Mouse (Mus musculus) thymus, postnatal 14 days (tissue): ENCODE results near the gene Syf2.

Source experiments
- DNase-seq: peaks from one replicate; pipeline ENCODE4 v3.0.0; 2021

Syf2 gene

DNA sequence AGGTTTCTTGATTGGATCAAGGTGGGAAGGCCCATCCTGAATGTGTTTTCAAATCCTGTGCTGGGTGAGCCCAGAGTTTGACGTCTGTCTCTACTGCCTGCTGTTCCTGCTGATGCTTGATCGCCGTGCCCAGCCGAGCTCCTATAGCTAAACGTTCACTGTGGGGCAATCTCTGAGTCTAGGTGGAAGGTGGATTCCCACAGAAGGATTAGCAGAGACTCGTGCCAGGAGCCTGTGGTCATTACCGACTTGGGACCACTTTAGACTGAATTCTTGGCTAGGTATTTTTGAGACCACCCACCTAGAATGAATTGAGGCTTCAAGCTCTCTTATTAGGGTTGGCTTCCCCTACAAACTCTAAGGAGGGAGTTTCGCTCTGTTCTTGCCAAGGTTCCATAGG is 48.2 kb downstream of the Syf2 start:
- DNase-seq: no peak

DNA sequence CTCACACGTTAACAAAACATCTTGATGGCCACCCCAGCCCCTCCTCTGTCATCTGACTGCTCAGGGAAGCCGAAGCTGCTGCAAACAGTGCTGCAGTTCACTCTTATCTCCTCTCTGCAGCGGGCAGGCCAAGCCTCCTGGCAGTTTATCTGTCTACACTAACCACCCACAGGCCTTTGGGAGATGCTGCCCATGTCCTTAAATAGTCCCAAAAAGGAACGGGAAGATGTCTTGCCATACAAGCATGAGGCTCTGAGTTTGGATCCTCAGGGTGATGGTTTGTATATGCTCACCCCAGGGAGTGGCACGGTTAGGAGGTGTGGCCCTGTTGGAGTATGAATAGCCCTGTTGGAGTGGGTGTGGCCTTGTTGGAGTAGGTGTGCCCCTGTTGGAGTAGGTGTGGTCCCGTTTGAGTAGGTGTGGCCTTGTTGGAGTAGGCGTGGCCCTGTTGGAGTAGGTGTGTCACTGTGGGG is 51.3 kb downstream of the Syf2 start:
- no peak for DNase-seq

DNA sequence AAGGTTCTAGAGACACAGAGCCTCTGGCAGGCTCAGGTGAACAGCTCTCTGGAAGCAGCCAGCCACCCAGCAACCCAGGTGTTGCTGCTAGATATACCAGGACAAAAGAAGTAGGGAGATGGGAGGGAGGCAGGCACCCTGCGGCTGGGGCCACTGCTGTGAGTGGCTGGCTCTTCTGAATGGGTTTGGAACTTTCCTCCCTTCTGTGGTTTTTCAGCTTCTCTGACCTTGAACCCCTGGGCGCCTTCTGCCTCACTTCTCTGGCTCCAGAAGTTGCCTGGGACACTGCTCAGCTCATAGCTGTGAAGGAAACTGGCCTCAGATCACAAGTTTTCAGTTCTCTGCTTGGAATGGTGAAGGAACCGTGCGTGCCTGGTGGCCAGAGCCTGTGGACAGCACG is 52.4 kb downstream of the Syf2 start:
- DNase-seq: no peak

- peak; percentile 36 for DNase-seq
Measured at GRCm38 (mm10) chr4:134984555-134984954, 53.9 kb downstream of the Syf2 start.

DNA sequence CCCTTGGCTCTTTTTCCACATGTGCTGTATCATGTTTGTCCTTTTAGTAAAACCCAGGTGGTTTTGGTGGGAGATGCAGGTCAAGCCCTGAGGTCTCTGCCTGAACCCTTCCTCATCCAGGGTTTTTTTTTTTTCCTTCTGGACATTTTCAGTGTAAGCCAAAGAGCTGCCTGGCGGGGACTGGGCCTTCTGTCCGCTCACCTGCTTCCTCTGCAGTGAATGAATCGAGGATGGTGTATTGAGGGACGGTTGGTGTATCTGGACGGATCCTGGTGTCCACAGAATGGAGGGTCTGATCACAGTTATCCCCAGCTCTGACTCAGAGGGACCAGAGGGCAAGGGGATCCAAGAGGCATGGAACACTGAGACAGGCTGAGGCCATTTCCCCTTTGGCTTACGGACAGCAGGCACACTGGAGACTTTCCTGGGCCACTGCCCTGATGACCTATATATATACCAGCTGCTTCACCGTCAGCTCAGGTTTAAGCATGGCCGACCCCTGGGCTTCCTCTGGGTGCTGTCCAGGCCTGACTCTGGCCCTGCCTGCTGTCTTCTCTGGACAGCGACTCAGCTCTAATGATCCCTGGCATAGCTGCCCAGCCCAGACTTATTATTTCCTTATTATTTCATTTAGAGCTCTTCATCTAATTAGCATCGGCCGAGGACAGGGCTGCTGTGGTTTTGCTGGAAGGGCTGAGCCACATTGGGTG is 55.1 kb downstream of the Syf2 start:
- DNase-seq: no peak

GRCm38 (mm10) chr4:134986336-134986635 is 55.6 kb downstream of the Syf2 start:
- DNase-seq: no peak

DNA sequence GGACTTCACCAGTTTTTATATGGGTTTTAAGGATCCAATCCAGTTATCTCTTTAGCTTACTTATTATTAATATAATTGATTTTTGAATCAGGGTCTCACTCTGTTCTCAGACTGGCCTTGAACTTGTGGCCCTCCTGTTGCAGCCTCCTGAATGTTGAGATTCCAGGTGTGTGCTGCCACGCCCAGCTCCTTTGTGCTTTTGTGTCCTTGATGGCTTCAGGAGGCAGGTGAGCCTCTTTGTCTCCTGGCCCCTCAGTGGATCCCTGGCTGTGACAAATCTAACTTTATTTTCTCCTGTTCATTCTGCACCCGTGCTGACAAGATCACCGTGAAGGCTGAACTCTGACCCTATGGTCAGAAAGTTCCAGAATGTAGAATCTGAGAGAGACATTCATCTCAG is 56.3 kb downstream of the Syf2 start:
- DNase-seq: no peak
